13 mouse cellular contexts compared by ENCODE assay signal in the genomic region with DNA sequence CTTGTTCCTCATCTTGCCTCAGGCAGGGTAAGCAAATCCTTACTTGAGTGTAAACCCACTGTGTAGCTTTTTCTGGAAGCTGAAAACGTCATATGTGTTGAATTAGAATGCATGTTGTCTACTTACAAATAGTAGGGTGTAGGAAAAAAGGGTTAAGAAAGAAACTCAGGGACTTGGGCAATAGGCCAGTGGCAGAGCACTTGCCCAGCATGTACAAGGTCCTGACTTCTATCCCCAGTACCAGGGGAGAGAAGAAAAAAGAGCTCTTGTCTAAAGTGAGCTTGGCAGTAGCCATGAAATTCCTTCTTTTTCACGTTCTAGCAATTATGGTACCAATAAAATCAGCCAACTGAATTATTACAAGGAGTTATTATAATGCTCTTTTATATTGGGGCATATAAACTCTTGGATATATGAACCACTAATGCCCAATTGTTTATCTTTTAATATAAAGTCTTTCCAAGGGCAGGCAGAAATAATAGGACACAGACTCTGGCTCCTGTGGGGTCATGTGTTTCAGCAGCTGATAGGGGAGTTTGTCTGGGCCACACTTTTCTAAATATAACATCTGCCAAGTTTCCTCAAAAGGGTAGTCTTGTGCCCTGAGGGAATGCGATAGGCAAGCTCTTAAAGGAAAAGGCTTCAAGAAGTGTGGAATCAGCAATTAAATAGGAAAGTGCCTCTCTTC.
A peak's percentile ranks its signal among the peaks of the same experiment; 100 is the strongest.
DNase-seq lines count a peak whose midpoint lies in the region; ATAC-seq and TF ChIP-seq lines count a peak whose summit lies in the region.
"Had no signal": no experiment of that assay in that cellular context is flagged by ENCODE, and none has a peak within 500 bp of the region (broad histone marks: within the 10 kb centered on the region; RNA-seq: fewer than 3 reads in every experiment).

No protein-coding gene starts in this region.

- TF ChIP-seq CTCF in brain, embryonic 14.5 days (IDR thresholded peaks at IDR 0.05; ENCODE audit: borderline replicate concordance, extremely low read depth, insufficient read depth, insufficient read length), result no peak

- H3K36me3 ChIP-seq in heart, embryonic 15.5 days, result no peaks in the 10 kb centered on the region
- H3K36me3 ChIP-seq in liver, embryonic 16.5 days (ENCODE audit: control insufficient read depth, insufficient read depth), result no peaks in the 10 kb centered on the region
- H3K36me3 ChIP-seq in midbrain, embryonic 14.5 days (ENCODE audit: control insufficient read depth, insufficient read depth, low read length), result no peaks in the 10 kb centered on the region
- H3K36me3 ChIP-seq: embryonic facial prominence, embryonic 15.5 days had no signal

- no peak overlapping the region for H3K4me3 ChIP-seq in heart, embryonic 15.5 days
- no peak overlapping the region for H3K4me3 ChIP-seq in liver, embryonic 16.5 days (ENCODE audit: low read depth, low read length)
- H3K4me3 ChIP-seq in midbrain, embryonic 14.5 days (replicated peaks; ENCODE audit: low read depth, low read length), result no peak overlapping the region
- H3K4me3 ChIP-seq: embryonic facial prominence, embryonic 15.5 days had no signal

- no peaks in the 10 kb centered on the region for H3K9me3 ChIP-seq in heart, embryonic 15.5 days (replicated peaks)
- H3K9me3 ChIP-seq in liver, embryonic 16.5 days (replicated peaks; ENCODE audit: control insufficient read depth, low read length), result no peaks in the 10 kb centered on the region
- no peaks in the 10 kb centered on the region for H3K9me3 ChIP-seq in midbrain, embryonic 14.5 days (ENCODE audit: control insufficient read depth, low read length)
- H3K9me3 ChIP-seq: embryonic facial prominence, embryonic 15.5 days had no signal

- peak; percentile 28 for DNase-seq in kidney, adult 9 months
- no peak for DNase-seq in kidney, adult 11 months
- DNase-seq in brain, embryonic 14.5 days (ENCODE audit: low read depth), result peak; percentile 15
- no peak for DNase-seq in spleen, adult 12 weeks (ENCODE audit: low spot score)
- DNase-seq in layer of hippocampus, adult 8-10 months (ENCODE audit: low spot score in 2 of 2), result no peak
- no peak for DNase-seq in midbrain, embryonic 14.5 days
- DNase-seq: cerebellum, adult 18-20 months; gastrocnemius, postnatal 14 days; right cerebral cortex, postnatal 4 days had no signal

- TF ChIP-seq POLR2A in brain, embryonic 14.5 days (IDR thresholded peaks at IDR 0.05; ENCODE audit: borderline replicate concordance, extremely low read depth, insufficient read depth, insufficient read length, poor library complexity, severe bottlenecking), result no peak

- H3K4me1 ChIP-seq in heart, embryonic 15.5 days (replicated peaks), result peaks cover 20% of the 10 kb centered on the region
- no peaks in the 10 kb centered on the region for H3K4me1 ChIP-seq in liver, embryonic 16.5 days (ENCODE audit: control insufficient read depth, low read depth, low read length)
- no peaks in the 10 kb centered on the region for H3K4me1 ChIP-seq in midbrain, embryonic 14.5 days (ENCODE audit: control insufficient read depth, insufficient read depth, low read length)

- H3K4me2 ChIP-seq in heart, embryonic 15.5 days, result peak overlapping the region; percentile 7; the same call in 1 of the 2 replicates
- no peak overlapping the region for H3K4me2 ChIP-seq in liver, embryonic 16.5 days (ENCODE audit: low read depth, low read length)
- H3K4me2 ChIP-seq in midbrain, embryonic 14.5 days (ENCODE audit: low read length), result no peak overlapping the region
- H3K4me2 ChIP-seq: embryonic facial prominence, embryonic 15.5 days had no signal

- H3K27ac ChIP-seq in heart, embryonic 15.5 days, result peak overlapping the region; percentile 86
- H3K27ac ChIP-seq in liver, embryonic 16.5 days (ENCODE audit: low read length), result peak overlapping the region; percentile 31
- H3K27ac ChIP-seq in midbrain, embryonic 14.5 days (replicated peaks; ENCODE audit: low read depth, low read length), result no peak overlapping the region
- H3K27ac ChIP-seq: embryonic facial prominence, embryonic 15.5 days had no signal

- WGBS in heart, embryonic 15.5 days, result 24% methylated on average over 3 of the region's 3 CpGs
- 49% methylated on average over 3 of the region's 3 CpGs for WGBS in liver, embryonic 16.5 days (ENCODE audit: insufficient replicate concordance)
- 73% methylated on average over 3 of the region's 3 CpGs for WGBS in midbrain, embryonic 14.5 days

- H3K27me3 ChIP-seq in heart, embryonic 15.5 days, result no peaks in the 10 kb centered on the region
- no peaks in the 10 kb centered on the region for H3K27me3 ChIP-seq in liver, embryonic 16.5 days (ENCODE audit: control insufficient read depth, insufficient read depth, low read depth, low read length)
- H3K27me3 ChIP-seq in midbrain, embryonic 14.5 days (ENCODE audit: control insufficient read depth, insufficient read depth, low read length), result no peaks in the 10 kb centered on the region
- H3K27me3 ChIP-seq: embryonic facial prominence, embryonic 15.5 days had no signal

- peak; percentile 73 for ATAC-seq in heart, embryonic 15.5 days (replicated peaks; ENCODE audit: insufficient number of reproducible peaks, insufficient read depth, low FRiP score, low read depth)
- peak; percentile 48 for ATAC-seq in liver, embryonic 16.5 days (ENCODE audit: low read depth)
- ATAC-seq in midbrain, embryonic 14.5 days (ENCODE audit: low FRiP score, low TSS enrichment), result no peak
- ATAC-seq: activated CD4-positive, CD25-positive, alpha-beta regulatory T cell, adult 4 months had no signal

- H3K9ac ChIP-seq in heart, embryonic 15.5 days, result no peak overlapping the region
- no peak overlapping the region for H3K9ac ChIP-seq in liver, embryonic 16.5 days (ENCODE audit: low read depth, low read length)
- no peak overlapping the region for H3K9ac ChIP-seq in midbrain, embryonic 14.5 days (replicated peaks; ENCODE audit: low read length)
- H3K9ac ChIP-seq: embryonic facial prominence, embryonic 15.5 days had no signal

Comparison
In these comparisons a context has a peak if more than half of its experiments do, and no peak if none do; other contexts are left out.
1. DNase-seq: peak in kidney, adult 9 months (single experiment) and brain, embryonic 14.5 days (single experiment); none in kidney, adult 11 months (single experiment), spleen, adult 12 weeks (single experiment), layer of hippocampus, adult 8-10 months (0 of 2) and midbrain, embryonic 14.5 days (single experiment).